Mouse (Mus musculus) B cell, adult 67 days (primary cell): ENCODE results near the gene Hsd3b5. TPM values are rescaled to one million over a fixed set of nuclear protein-coding genes. Genes with fewer than 3 reads are reported as not detected.

Experiments used
- total RNA-seq, 2 experiments: library from RNA; stranded (reverse); gene quantifications; 4 replicates each; pipeline ENCODE4 v1.2.4; 2023

Hsd3b5 gene
- not detected for total RNA-seq

GRCm38 (mm10) chr3:98630152-98630551 is at the start of gene Hsd3b5:
TSS of gene Hsd3b5 (minus strand) at chr3:98630252.

GRCm38 (mm10) chr3:98588707-98589106 is 41.3 kb downstream of the Hsd3b5 start, which contains the start of gene Gm10681:
TSS of gene Gm10681 (minus strand) at chr3:98588807.

Other genes with a start within 250 kb of the Hsd3b5 start
- under 1 TPM in 1 of 2 experiments, not detected in 1; 0.15 TPM for gene Zfp697, start 247.8 kb downstream of the Hsd3b5 start, total RNA-seq
- not detected for gene Gm4450, start 173.1 kb downstream of the Hsd3b5 start, total RNA-seq
- not detected for gene Hsd3b4, start 119.7 kb downstream of the Hsd3b5 start, total RNA-seq
- not detected for gene Gm10681, start 41.4 kb downstream of the Hsd3b5 start, total RNA-seq
- gene Hsd3b2, start 94.3 kb upstream of the Hsd3b5 start, total RNA-seq, result not detected
- not detected for gene Hsd3b3, start 132.9 kb upstream of the Hsd3b5 start, total RNA-seq
- gene Hsd3b6, start 184.2 kb upstream of the Hsd3b5 start, total RNA-seq, result not detected
- gene Hsd3b1, start 229.5 kb upstream of the Hsd3b5 start, total RNA-seq, result not detected